Mouse (Mus musculus) cerebellum, adult 18-20 months (tissue): ENCODE measurements around the gene Gm42674.

Experiments
- DNase-seq, 2 experiments: peaks; one replicate each; pipeline ENCODE4 v3.0.0; 2021

The Gm42674 gene

DNA sequence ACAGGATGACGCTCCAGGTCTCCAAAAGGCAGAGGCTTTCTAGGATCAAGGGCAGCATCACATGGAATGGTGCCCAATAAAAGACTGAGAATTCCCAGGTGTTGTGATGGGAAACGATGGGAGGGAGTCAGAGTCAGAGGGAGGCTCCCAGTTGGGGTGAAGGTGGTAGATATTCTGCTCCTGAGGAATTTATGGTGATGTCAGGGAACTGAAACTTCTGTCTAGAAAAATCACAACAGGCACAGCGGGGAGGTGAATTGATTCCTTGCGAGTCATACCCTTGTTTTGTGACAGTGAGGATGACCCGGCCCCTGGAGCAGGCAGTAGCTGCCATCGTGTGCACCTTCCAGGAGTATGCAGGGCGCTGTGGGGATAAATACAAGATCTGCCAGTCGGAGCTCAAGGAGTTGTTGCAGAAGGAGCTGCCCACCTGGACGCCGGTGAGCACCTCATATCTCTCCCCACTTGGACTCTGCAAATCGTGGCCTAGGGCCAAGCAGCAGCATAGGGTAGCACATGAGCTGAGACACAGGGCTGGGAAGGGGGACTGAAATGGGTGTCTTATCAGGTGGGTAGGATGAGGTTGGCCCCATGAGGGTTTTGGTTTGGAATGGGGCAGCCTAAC, at the start of gene Gm42674:
TSS of gene Gm42674 (plus strand) at position 419 of the 625 bp plus-strand sequence.
- DNase-seq, result no peak

DNA sequence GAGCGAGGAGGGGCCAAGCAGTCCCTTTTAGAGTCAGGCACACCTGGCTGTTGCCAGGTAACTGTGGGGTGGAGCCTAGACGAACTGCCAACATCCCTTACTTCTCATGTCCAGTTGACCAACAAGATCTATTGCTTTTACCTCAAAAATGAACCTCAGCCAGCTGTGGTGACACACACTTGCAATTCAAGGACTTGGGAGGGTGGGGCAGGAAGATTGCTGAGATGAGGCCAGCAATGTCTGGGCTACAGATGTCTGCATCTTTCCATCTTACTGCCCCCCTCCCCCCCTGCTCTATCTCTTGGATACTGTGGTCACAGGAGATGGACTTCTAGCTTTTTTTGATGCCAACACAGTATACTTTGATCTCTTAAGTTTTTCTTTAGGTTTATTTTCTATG, 49.5 kb upstream of the Gm42674 start:
- DNase-seq, result no peak

DNA sequence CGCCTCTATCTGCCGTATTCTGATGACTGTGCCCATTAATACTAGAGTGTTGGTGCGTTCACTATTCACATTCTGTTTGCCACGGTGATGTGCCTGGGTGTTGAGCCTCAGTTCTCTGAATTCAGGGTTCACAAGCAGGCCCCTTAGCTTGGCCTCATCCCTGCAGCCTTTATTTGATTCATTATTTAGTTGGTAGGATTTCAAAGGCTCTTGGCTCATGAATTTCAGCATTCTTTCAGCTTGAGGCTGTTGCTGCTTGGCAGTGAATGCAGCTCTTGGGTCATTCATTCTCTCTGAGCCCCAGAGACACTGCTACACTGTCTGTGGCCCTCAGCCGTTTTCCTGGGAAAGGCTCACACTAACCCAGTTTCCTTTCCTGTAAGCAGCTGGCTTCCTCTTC, 45.8 kb upstream of the Gm42674 start:
- peak in 1 of 2 experiments; percentile 18 for DNase-seq

DNA sequence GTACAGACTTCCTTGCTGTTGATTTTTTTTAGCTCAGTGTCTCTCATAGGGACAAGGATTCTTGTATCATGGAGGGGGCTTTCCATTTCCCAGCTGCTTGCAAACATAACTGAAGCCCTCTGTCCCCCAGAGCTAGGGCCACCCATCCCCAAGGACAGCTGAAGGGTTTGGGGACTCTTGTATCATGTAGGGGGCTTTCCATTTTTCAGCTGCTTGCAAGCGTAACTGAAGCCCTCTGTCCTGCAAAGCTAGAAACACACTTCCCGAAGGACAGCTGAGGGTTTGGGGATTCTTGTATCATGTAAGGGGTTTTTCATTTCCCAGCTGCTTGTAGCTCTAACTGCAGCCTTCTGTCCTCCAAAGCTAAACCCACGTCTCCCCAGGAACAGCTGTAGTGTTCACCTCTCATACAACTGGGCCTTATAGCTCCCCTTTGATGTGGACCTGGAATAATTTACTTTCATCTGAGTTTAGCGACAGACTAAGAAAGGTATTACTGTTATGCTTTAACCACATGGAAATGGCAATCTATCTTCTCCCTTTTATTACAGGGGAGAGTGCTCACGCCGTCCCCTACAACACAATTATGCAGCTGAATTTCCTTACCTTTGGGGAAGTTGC, 41.6 kb upstream of the Gm42674 start, which contains the start of gene S100a3:
TSS of gene S100a3 (plus strand) at position 571 of the 621 bp plus-strand sequence.
- DNase-seq, result no peak

DNA sequence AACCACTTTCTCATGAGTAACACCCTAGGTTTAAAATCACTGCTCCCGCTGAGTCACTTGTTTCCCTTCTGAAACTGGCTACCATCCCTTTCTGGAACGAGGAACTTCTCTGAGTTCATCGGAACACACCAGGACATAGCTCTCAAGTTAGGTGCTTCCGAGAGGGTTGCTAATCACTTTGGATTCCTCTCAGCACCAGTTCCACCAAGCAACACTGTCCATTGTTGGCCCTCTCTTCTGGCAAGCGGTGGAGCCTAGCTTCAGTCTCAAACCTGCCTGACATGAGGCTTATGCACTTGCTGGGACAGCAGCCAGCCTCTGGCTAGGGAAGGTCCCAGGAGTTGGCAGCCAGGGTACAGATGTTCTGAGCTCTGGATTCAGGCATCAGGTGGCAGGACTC, 27.0 kb upstream of the Gm42674 start:
- no peak for DNase-seq

DNA sequence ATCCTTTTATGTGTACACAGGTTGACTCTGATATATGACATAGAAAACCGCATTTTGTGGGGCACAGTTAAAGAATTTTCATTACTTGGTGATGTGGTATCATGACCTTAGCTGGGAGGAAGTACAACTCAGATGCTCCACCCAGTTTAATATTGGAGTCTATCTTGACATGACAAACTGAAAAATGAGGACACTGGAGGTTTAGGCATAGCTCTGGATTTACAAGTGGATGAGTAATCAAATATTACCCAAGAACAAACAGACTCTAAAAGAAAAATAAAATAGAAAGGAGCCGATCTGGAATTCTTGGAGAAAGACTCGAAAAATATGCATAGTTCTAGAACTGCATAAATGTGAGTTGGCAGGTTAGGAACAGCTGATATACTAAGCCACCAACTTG, 26.4 kb upstream of the Gm42674 start:
- no peak for DNase-seq

DNA sequence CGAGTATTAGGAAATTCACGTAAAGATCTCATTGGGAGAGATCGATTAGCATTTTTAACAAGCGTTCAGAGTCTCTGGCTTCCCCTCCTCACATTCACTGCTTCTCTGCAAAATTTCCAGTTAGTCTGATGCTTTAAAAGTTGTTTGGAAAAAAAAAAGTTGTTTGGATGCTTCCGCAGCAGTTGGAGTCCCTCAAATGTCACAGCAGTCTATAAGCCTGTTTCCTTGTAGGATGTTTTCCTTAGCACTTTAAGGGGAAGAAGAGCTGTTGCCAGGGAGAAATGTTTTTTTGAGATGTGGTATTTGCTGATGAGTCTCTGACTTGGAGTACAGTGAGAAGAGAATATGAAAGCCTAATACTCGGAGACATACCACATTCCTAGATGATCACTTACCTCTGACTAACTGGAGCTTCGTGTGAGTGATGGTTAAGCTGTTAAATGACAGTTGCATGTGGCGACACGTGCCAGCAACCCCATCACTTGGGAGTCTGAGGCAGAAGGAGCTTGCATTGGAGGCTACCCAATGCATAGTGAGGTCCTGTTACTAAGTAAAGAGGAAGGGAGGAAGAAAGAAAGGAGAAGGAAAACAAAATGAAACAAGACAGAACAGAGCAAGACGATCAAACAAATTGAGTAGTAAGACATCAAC, 25.2 kb upstream of the Gm42674 start:
- no peak for DNase-seq

DNA sequence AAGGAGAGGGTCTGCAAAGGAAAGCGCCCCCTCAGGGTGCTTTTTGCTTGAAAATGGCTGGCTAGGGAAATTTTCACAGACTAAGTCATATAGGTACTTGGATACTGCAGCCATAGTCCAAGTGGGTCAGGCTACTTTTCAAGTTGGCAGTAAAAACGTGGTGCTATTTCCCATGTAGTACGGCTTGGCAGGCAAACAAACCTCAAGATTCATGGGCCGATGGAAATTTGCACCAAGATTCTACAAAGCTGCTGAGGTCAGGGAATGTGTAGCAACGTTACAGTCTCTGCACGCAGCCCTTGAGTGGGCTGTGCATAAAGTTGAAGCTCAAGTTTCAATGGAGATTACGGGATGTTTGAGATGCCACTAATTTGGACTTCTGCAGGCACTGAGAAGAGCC, 22.3 kb upstream of the Gm42674 start:
- no peak for DNase-seq

DNA sequence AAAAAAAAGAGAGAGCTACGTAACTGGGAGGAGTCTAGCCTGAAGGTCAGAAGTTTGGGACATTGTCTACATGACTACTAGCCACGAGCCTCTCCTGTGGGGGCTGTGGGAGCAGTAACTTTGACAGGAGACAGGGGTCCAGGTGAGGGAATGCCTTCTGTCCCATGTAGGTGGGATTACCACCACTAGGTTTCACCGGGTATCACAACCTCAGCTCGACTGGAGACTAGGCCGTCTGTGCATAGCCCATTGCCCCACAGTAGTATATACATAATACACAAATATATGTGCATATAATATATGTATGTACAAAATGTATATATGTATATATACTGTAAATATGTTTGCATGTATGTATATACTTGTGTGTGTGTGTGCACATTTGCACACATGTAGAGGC, 20.6 kb upstream of the Gm42674 start:
- no peak for DNase-seq

DNA sequence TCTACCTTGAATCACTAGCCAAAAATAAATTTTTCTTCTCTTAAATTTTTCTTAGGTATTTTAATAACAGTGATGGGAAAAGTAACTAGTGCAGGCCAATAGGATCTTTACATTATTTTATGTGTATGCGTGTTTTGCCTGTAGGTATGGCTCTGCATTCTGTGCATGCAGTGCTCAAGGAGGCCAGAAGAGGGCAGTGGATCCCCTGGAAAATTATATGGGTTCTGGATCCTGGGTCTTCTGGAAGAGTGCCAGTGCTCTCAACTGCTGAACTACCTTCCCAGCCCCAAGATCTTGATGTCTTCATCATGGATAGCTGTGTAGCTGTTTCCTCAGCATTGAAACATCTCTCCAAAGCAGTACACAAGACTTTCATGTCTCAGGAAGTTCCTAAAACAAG, 19.5 kb upstream of the Gm42674 start:
- no peak for DNase-seq

DNA sequence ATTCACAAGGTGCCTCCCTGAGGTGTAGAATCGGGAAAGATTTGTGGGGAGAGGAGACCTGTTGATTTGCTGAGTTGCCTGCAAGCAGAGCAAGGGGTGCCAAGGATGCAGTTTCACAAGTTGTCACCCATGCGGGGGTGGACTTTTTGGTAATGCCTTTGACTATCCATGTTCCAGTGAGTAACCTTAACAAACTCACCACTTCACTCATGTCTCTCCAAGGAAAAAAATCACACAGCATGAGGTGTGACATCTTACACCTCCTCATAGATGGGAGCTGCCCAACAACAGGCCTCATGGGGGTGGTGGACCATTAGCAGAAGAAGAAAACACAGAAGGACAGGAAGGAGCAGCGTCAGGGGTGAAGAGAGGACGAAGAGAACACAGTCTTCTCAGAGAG, 19.1 kb upstream of the Gm42674 start:
- DNase-seq, result no peak

DNA sequence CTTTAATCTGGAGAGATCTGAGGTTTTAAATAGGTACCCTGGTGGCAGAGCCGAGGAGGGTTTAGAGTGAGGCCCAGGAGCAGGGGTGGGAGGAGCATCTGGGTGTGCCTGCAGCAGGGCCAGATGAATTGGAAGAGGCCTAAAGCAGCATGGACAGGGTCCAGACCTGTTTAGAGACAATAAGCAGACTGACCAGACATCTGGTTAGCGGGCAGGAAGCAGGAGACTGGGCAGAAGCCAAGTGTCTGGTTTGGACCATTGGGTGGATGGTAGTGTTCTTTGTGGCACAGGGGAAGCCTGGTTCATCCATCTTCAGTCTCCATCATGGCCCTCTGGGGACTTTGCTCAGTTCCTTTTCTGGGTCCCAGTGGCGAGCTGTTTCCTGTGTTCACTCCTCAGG, 17.8 kb upstream of the Gm42674 start:
- DNase-seq, result no peak

DNA sequence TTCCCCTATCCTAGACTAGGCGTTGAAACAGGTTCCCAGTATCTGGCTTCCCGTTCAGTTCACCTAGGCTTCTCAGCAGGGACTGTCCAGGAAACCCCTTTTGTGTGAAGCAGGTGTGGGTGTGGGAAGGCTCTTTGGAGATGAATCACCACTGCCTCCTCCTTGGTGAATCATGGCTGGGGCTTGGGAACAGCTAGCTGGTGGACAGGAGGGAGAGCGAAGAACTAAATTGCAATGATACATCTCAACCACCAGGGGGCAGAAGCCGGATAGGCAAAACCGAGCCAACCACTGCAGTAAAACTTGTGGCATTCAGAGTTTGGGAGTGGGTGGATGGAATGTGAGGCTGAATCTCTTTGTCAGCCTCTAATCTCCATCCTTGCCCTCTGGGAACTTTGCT, 16.1 kb upstream of the Gm42674 start:
- peak; percentile 32 to 41 for DNase-seq

DNA sequence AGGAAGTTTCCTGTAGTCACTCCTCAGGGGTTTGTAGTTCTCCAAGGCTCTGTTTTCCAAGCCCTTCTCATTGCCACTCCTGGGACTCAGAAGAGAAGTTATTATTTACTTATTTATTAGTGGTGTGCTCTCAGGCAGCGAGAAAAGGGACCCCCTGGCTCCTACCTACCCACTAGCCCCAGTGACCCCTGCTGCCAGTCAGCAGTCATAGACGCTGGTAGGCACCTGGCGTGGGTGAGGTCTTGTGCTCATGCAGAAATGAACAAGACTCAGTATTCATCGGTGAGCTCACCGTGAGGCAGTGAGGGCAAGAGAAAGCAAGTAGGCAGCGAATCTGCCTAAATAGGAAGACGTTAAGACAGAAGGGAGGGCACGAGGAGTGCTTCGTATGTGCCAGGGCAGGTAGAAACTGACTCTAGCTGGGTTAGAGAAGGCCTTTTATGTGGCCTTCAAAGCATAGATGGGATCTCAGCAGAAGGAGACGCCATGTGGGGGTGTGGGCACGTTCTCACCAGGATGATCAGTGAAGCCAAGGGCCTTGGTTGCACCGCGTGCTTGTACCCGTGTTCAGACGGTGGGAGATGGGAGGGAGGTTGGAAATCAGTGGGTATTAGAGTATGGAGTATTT, 15.6 kb upstream of the Gm42674 start:
- no peak for DNase-seq

DNA sequence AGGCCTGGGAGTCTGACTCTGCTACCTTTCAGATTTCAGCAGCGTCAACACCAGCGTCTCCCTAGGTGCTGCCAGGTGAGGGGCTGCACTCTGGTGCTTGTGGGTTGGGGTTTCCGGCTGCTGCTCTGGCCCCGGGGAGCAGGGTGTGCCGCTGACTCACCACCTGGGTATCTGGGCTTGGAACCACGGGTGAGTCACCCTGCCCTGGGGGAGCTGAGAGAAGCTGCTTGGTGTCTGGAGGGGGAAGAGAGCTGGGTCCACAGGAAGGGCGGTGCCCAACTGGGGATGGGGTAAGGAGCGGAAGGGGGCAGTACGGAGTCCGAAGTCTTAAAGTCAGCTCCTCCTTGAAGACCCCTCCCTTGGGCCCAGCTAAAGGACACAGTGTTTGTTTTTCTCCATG, 14.8 kb upstream of the Gm42674 start:
- no peak for DNase-seq

DNA sequence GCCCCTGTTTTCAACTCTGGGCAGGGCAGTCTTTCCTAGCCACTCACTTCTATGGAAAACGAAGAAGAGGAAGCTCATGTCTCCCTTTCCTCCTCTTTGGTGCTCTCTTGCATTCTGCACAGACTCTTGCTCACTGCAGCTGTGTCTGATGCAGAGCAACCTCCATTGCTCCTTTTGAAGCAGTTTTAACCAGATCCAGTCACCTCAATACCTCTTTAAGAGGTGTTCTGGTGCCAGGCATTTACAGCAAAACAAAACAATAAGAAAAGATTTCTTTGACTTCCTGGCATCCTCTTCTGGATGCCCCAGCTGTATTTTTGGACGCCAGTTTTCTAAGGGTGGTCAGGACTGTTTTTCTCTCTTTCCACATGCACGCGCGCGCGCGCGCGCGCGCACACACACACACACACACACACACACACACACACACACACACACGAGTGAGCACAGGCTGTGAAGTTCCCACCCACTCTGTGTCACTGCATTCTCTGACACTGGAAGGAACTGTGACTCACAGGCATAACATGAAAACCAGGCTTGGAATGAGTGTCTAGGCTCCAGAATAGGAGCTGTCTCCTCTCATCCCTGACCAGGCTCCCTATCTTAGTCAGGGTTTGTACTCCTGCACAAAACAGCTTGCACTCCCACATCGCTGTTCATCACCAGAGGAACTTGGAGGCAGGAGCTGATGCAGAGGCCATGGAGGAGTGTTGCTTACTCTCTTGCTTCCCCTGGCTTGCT, 14.2 kb upstream of the Gm42674 start:
- no peak for DNase-seq

DNA sequence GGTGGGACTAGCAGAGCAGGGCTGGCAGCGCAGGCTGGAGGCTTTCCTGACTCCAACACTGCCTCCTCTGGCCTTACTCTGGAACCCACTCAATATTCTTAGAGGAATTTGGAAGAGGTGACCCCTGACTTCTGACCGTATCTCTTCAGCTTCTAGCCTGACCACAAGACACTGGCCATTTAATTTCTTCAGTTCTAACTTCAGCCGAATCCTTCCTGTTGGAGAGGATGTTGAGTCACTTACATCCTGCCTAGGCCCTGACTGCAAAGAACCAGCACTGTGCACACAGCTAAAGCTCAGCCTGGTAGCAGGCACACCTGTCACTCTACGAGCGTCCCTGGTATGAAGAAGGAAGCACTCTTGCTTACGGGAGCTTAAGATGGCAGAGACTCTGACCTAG, 12.3 kb upstream of the Gm42674 start:
- no peak for DNase-seq

DNA sequence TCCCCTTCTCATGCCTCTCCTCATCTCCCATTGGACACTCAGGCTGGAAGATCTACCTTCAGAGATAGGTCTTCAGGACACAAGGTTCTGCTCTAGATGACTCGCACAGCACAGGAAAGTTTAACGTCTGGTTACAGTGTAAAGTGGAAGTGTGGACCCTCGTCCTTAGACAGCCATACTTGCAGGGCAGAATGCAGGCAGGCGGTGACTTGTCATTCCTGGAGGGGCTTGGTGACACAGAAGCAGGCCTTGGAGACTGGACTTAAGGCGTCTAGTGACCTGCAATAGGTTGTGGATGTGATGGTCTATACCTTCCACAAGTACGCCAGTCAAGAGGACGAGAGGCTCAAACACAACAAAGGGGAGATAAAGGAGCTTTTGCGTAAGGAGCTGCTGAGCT, 11.8 kb upstream of the Gm42674 start, which contains the start of gene S100a2:
TSS of gene S100a2 (plus strand) at position 301 of the 400 bp plus-strand sequence.
- DNase-seq, result no peak

DNA sequence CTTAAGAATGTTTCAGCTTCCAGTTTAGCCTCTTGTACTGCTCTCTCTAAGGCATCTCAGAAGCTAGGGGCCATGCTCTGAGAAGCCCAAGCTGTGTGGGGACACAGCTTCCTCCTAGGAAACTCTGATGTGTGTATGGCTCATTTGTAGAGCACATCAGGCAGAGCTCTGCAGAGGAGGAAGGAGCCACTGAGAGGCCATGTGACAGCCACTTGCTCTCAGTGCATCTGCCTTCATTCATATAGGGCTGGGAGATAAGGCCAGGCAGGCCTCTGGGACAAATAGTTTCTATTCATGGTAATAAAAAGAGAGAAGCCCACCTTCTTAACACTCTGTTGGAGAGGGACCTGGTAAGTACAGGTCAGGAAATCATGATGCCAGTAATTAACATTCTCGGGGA, 7.2 kb upstream of the Gm42674 start:
- no peak for DNase-seq

DNA sequence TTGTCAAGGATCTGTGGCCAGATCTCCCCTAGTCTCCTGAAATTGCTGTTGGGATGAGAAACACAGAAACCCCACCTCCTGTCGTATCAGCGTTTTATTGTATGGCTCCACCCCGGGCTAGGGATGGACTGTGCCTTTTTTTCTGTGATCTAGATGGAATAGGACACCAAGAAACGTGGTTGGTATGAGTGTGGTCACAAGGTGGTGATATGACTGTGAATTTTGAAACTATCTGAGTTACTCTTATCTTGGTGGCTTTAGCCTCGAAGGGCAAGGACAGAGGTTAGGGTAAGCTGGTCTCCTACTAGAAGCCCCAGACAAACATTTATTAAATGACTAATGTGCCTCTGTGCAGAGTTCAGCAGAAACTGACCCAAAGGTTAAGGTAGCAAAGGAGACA, 6.1 kb upstream of the Gm42674 start:
- no peak for DNase-seq

DNA sequence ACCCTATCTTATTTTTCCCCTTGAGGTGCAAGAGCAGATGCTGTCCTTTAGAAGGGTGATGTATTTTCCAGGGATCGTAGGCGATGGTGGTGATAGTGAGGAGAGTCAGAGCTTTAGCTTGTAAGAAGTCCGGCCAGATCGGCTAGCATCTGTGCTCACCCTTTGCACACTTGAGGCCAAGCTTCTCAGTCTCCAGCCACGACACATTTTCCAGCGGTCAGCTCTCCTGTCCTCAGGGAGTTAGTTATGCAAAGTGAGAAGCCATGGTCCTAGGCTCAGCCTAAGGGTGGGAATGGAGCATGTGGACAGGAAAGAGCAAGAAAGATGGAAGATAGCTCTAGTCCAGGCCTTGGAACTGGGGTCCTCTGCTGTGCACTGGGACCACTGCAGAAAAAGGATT, 4.9 kb upstream of the Gm42674 start:
- no peak for DNase-seq

DNA sequence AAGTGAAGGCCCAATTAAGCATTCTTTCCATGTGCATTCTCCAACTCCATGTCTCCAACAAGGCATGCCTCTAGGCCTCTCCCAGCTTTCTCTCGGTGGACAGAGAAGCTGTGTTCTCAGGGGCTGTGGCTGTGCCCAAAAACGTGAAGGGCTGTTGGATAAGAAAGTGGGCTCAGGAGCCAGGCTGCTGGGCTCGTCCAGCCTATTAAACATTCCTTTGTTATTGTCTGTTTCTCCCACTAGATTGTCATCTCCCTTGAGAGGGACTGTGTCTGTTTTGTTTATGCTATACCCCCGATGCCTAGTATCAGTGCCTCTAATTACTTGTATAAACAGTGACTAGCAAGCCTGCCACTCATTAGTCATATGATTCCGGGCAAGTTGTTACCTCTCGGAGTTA, 4.0 kb upstream of the Gm42674 start:
- no peak for DNase-seq

DNA sequence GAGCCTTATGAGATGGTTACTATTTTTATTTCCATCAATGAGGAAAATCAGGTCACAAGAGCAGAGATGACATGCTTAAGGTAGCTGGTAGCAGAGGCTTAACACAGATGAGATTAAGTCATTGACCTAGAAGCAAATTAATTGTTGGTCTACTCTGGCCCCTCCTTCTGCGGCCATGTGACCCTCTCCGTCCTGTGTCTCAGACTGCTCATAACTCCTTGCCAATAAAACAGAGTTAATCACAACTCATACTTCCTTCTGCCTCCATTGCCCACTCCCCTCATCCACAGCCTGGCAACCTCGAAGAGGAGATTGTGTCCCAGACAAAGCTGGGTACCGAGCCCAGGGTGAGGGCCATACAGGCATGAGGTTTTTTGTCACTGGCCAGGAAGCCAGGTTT, 3.5 kb upstream of the Gm42674 start:
- no peak for DNase-seq
